Mouse (Mus musculus) mature B cell (primary cell): Measurements from ENCODE around the gene Tmem163.

ENCODE experiments used
- in situ Hi-C: fragments of 300-500 bp; cut with MboI; formaldehyde crosslinking; loops from 2 replicates; pipeline ENCODE4 v1.14.3; 2019

Tmem163 gene

DNA sequence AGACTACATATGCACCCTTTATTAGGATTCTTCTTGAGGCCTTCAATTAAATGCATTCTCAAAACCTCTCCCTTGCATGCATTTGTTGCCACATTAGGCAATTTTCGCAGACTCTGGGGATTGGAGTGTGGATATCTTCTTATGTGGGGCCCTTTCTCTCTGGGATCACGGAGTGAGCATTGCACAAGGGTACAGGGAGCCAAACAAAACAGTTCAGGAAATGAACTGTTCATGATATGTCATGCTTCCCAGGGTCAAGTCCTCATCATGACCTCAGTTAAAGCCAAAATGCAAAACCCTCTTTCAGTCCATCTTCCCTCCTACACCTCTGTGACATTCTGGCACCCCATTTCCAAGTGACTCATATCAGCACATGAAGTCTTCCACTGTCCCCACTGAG is 27.8 kb downstream of the Tmem163 start:
- in situ Hi-C loops: no loop called here

DNA sequence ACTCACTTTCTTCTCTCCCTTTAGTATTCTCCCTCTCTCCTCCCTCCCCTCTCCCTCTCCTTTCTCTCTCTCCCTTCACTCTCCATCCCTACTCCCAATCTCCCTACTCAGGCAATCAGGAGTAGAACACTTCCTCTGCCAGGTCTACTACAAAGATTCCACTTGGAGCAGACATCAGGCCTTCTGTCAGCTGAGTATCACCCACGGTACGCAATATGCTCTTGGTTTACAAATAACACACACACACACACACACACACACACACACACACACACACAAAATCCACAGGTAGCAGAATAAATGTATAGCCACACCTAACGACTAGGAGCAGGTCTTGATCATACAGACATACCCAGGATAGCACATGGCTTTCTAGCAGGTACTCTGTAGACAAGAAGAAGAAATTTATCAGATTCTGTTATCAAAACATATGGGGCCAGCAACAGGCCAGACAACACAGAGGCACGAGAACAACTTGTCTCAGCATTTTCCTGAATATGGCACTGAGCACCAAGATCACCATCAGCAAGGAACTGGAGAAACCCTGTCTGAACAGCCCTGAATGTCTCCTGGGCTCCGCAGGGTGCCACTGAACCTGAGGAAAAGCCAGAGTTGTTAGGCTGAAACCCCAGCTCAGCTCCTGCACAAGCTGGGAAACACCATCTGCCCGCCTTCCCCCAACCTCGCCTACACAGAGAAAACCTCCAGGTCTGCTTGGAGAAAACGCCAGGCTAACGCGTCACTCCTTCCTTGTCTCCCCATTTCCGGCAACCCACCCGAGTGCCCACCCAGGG is 36.2 kb downstream of the Tmem163 start:
- in situ Hi-C loops: no loop called here

DNA sequence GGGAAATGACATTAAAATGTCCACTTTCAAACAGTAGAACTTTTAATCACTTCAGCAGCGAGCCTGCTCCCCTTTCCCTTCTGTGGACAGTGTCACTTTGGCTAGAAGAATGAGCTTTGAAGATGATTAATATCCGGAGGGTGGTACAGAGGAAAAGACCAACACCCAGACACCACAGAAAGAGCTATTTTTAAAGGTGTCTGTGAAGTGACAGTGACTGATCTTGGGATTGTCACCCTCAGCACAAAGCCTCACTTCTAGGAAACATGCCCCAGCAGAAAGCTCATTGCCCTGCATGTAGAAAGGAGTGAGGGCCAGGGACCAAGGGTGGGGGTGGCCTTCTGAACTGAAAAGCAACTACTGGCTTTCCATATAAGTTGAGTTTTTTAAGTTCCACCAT is 41.4 kb downstream of the Tmem163 start:
- in situ Hi-C loops: no loop called here

DNA sequence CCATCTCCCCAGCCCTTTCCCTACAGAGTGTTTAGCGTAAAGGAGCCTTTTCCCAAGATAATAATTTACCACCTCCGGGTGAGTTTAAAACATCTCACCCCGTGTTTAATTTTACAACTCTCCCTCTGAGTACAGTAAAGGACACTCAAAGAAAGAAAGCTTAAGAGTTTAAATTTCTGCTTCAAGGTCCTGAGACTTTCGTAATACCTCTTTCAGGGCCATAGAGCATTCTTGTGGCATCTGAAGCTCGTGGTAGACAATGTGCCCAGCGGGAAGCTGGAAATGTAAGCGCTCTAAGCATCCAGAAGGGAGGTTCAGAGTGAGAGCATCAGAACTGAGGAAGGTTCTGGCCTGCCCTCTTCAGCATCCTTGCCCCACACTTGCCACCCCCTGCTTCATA is 52.2 kb downstream of the Tmem163 start:
- in situ Hi-C loops: no loop called here

DNA sequence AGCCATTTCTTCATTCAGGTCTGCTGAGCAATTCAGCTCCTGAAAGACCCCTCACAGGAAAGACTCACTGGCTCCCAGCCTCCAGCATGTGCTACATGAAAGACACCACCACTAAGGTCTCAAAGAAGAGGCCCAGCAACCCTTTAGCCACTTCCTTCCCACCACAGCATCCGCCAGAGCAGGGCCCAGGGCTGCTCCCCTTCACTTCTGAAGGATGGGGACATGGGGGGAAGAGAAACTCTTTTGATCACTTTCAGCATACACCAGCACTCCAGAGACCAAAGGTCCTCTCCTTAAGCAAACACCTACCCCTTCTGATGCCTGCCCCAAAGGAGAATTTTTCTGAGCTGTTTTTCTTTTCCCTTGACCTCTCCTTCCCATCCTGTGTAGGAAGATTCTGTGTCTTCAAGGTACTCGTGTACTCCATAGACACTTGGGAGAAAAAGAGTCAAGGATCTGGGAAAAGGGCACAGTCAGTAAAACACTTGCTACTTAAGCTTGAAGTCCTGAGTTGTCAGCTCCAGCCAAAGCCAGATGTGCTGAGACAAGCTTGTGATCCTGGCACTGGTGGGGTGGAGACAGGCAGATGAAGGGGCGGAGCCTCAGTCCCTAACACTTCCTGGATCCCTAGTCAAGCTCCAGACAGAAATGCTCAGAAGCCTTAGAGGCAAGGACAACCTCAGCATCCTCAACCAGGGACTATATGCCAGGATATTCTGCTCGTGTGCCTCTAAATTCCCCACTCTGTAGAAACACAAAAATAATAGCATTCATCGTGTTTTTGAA is 53.6 kb downstream of the Tmem163 start:
- in situ Hi-C loops: no loop called here

DNA sequence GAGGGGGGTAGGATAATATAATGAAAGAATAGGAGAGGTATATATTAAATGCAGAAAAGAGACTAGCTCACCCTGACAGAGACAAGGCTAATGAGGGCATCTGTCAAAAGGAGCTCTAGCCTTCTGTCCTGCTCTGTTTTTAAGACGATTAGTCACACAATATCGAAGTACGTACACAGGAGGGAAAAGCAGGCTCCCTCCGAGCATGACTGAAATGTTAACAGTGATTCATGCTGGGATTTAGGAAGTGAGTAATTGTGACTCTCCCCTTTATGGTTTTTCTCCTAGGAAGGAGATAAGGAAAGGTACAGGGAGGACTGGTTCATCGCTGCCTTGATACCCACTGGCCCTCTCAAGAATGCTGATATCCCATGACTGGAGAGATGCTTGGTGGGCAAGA is 57.0 kb downstream of the Tmem163 start:
- in situ Hi-C loops: no loop called here

DNA sequence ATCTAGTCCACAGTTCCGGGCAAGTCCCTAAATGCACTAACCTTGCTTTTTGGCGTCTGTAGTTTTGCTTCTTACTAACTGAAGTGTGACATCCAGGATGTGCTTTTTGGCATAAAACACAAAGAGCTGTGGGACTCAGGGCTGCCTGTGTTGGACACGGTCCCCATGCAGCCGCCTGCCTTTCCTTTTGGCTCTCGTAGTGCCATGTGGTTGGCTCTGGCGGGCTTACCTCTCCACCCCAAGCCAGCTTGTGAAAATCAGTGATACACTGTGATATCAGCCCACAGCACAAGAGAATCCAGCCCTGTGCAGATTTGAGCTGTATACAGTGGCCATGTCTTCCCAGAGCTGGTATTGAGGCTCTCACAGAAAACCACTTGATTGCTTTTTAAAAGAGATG is 60.3 kb downstream of the Tmem163 start:
- in situ Hi-C loops: no loop called here

DNA sequence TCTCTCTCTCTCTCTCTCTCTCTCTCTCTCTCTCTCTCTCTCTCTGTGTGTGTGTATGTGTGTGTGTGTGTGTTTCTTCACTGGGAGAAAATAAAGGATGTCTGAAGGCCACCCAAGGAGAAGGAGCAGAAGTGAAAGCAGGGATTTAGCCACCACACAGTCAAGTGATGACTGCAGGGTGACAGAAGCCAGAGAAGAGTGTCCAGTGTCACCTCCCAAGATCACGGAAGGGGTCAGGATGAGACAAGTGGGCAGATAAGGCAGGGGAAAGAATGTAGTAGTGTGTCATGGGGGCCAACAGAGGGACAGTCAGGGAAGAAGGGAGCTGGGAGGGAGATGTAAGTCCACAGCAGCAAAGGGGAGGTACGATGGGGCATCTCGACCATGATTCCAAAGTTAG is 69.0 kb downstream of the Tmem163 start:
- in situ Hi-C loops: no loop called here

DNA sequence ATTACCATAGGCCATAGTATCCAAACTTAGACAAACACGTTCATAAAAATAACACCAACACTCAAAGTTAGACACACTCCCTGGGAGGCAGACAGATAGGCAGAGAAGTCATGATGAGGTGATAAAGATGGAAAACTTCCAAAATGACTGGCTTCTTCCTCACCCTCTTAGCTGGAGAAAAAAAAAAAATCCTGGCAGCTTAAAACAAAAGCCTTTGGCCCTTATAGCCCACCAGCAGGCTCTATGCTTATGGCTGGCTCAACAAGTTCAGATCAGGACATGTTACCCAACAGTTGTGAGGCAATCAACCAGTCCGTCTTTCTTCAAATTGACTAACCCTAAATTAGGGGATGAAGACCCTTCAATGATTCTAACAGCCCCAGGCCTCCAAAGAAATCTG is 69.5 kb downstream of the Tmem163 start:
- in situ Hi-C loops: no loop called here

DNA sequence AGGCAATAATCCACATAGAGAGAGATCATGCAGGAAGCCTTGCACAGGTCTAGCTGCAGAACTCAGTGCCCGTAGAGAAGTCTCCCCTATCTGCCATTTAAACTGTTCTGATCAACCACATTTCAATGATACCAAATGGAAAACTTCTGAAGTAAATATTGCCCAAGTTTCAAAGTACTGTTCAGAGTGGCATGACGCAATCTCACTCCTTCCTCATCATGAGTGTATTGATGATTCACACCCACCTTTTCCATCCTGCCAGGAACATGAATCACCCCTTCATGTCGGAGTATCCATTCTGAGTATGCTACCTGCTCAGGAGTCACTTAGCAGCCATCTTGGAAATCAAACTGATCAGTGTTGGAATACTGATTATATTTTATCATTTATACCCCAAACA is 71.0 kb downstream of the Tmem163 start:
- in situ Hi-C loops: no loop called here

DNA sequence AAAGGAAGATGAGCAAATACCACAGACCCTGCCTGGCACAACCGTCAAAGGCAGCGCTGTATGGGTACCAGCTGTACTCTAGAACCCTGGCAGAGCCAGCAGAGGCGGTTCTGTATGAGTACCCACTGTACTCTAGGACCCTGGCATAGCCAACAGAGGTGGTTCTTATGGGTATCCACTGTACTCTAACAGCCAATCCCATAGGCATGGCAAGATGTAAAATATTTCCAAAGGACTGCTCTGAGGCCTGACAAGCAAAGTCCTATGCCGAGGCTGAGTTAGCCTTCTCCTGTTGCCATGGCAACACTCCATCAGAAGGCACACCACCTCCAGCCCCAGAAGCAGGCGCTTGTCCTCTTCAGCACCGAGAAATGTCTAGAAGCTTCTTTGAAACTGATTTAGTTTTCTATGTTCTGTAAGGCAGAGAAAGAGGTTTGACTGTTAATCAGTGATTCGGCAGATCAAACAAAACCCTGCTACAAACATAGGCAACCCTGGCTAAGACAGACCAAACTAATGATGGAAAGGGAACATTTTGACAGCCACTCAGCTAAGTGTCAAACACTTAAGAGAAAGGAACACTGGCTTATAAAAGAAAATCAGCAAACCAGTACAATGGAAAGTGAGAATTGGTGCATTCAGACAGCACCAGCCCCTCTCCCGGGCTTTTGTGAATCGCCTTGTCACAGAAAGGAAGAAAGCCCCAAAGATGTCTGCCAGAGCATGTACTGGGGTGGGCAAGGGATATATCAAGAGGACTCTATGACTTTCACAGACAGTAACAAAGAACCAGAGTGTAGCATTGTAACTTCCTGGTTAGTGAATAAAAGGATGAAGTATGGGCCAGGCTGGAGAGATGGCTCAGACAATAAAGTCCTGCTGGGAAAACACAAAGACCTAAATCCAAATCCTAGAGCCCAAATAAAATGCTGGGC is 75.4 kb downstream of the Tmem163 start:
- in situ Hi-C loops: no loop called here

DNA sequence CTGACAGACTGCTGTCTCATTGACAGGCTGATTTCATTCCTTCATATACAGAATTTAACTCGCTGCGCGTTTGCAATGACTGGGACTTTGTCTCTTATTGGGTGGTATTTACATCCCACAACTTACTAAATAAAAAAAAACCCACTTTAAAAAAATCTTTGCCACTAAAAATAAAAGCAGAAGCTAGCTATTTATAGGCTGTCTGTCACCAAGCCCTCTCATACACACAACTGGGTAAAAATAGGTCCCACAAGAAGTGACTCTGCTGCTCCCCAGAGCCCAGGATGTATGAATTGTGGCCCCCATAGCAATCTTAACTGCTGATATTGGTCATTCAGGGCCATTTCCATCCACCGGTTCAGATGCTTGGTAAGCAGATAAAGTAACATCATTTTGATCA is 83.2 kb downstream of the Tmem163 start:
- in situ Hi-C loops: no loop called here

DNA sequence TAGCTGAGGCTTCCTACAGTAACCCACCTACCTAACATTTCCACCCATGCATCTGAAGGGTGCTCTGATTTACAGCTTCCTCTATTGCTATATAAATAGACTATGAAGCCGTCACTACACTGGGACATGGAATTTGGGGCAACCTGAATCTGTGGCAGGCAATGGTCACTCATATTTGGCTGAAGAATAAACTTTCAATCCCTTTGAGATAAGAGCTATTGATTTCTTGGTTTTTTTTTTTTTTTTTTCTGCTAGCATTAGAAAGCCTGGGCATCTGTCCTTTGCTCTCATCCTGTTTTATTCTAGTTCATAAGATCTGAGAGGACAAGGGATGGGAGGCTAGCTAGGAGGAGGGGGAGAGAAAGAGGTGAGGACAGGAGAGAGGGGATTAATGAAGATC is 83.6 kb downstream of the Tmem163 start:
- in situ Hi-C loops: no loop called here

DNA sequence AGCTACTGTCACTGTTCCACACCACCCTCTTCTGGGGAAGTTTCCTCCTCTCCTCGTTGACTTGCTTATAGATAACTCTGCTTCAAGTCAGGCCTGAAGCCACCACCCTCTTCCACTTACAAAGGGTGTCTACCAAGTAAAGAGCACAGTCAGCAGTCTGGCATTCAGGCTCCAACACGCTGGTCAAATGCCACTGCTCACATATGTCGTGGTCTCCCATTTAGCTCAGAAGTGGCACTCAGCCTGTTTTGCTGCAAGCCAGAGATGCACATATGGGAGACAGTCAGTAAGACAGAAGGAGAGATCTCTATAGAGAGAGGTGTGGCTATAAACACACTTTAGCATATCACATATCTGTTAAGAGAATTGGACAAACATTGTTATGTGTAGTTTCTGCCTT is 89.8 kb downstream of the Tmem163 start:
- in situ Hi-C loops: no loop called here

DNA sequence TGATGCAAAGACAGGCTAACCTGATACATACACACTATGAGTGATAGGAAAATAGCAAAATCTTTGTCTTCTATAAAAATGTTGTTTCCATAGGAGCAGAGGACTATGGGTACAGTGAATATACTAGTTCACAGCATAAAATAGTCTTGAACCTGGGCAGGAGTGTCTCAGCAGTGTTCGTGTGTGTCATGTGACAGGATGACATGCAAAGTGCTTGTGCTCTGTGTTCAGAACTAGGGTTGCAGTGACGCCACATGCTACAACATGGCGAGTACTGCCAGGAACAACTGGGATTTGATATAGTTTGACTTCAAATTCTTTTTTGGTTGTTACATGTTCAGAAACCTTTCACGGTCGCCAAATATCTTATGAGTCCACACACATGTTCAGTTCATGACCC is 92.3 kb downstream of the Tmem163 start:
- in situ Hi-C loops: no loop called here

DNA sequence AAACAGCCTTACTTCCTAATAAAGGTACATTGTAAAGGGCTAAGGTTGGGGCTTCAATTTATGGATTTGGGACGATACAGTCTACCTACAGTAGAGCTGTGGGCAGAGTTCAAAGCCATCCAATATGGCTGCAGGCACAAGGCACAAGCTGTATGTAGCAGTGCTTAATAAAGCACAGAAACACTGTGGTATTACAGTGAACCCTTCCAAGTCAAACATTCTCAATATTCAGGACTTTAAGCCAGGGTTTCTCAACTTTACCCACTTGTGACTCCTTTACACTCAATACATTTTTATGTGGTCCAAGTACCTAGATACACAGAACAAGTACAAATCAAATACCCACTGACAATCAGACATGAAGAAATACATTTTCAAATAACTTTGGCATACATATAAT is 93.2 kb downstream of the Tmem163 start:
- in situ Hi-C loops: no loop called here

DNA sequence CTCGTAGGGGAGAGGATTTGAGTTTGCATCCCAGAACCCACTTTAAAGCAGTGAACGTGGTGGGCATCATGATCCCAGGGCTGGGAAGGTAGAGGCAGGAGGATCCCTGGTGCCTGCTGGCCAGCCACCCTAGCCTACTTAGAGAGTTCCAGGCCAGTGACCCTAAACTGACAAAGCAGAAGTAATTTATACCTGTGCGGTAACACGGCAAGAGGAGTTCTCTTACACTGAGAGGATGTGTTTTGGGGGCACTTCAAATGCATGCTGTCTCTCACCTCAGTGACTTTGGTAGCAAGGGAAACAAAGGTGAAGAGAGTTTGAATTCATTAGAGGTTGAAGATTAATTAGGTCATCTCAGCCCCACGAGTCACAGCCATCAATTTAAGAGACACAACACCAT is 101.4 kb downstream of the Tmem163 start:
- in situ Hi-C loops: no loop called here

DNA sequence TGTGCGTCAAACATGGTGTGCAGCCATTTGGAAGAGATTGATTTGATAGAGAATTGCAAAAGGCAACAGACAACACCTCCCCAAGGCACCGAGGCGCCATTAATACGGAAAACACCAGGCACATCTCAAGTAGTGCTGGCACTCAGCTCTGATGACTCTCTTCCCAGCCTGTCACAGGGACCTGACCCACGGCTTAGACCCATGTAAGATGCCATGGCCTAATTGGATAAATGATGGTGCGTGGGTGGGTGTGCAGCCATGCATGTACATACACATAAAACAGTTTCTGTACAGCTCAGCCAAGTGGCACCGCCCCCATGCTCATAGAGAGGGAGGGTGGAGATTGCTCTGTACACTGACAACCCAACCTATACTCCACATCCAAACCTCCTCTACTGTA is 102.3 kb downstream of the Tmem163 start:
- in situ Hi-C loops: no loop called here

DNA sequence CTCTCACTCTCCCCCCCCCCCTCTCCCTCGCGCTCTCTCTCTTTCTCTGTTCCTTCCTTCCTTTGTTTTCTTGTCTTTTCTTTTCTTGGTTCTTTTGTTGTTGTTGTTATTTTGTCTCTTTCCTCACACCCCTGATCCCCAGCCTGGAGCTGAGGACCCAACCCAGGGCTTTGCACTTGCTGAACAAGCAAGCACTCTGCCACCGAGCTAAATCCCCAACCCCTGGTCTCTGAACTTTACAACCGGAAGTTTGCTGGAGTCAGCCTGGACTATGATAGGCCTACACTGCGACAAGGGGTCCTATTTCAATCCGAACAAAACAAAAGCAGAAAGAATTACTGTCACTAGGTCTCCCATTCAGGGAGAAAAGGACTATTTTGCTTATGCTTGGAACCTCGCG is 102.8 kb downstream of the Tmem163 start:
- in situ Hi-C loops: no loop called here

DNA sequence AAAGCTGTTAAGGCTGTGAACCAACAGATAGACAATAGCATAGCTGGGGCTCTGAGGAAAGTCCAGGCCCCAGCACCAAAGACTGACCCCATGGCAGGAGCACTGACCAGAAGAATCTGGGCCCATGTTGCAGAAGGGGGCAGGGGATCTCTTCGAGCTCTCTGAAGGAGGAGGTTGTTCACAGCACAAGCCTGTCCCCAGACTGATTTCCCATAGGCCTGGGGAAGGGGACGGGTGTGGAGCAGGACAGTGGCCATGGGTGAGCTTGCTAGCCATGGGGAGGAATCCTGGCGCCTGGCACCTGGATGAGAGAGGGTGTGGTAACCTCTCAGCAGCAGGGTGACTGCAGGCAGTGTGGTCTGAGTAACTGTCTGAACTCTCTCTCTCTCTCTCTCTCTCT is 103.2 kb downstream of the Tmem163 start:
- in situ Hi-C loops: no loop called here

DNA sequence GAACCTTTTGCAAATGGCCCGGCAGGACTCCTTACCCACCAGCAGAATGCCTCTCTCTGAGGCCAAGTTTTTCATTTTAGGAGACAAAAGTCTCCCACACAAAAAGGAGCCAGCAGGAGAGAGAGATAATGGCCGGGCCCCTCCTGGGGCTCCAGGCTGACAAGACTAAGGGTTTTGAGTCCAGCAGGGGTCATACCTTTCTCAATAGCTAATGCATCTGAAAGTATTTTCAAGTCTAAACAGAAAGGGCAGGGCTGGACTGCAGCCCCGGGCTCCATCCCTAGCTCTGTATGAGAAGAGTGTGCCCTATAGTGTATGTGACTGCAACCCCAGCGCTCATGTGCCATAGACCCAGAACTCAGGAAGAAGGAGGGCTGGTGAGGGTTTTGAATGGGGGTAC is 103.7 kb downstream of the Tmem163 start:
- in situ Hi-C loops: no loop called here

DNA sequence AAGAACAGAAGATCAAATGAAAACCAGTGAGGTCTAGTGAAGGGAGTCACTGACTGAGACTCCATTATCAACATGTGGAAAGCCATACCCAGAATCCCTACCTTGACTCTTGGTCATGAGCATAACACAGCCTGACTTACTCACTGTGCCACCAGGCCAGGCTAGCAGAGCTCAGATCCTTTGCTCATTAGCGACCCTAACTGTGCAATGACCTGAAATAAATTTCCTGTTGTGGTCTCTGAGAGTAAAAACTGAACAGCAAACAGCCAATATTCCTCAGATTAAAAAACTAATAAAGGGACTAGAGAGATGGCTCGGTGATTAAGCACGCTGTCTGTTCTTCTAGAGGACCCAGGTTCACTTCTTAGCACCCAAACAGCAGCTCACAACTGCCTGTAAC is 106.2 kb downstream of the Tmem163 start:
- in situ Hi-C loops: no loop called here
